Mouse (Mus musculus) lung, adult 2 months (tissue): Measurements from ENCODE around the gene Gga2.

ENCODE experiments used
- CTCF ChIP-seq: fragments of 200-500 bp; IDR thresholded peaks from 2 replicates; pipeline ENCODE4 v1.5.1; 2011; ENCODE audit warnings: mild to moderate bottlenecking, low read length, control low read depth; ENCODE audit not compliant: insufficient read depth
- POLR2A ChIP-seq: fragments of 200-500 bp; IDR thresholded peaks from 2 replicates; pipeline ENCODE4 v1.6.1; 2011; ENCODE audit warnings: low read depth, mild to moderate bottlenecking, control low read depth, low read length, borderline replicate concordance; ENCODE audit errors: extremely low read depth

DNA sequence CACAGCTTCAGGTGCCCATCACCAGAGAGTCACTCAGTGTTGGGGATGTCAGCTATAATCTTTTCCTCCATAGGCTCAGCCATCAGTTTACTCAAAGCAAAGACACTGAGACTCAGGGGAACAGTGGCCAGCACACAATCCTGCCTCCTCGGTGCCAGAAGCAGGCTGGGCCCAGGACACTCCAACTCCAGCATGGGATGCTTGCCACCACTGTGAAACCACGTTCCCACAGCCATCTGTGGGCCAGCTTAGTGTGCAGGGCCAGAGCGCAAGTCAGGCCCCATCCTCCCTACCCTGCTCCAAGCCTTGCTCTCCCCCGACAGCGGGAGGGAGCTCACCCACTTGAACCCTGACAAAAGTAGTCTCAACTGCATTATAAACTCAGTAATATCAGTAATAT, 74.8 kb downstream of the Gga2 start:
- TF ChIP-seq POLR2A (no peak), CTCF (no peak)
